Mouse (Mus musculus) testis, adult 2 months (tissue): ENCODE results near the gene 4933434E20Rik. TPM values are rescaled to one million over a fixed set of nuclear protein-coding genes. Genes with fewer than 3 reads are reported as not detected.

ENCODE experiments used
- H3K27ac ChIP-seq: fragments of 200-500 bp; 2 replicates; pipeline ENCODE4 v1.5.1; 2012; ENCODE audit warnings: low read depth, low read length; ENCODE audit not compliant: control insufficient read depth, insufficient read depth
- H3K27me3 ChIP-seq: fragments of 200-500 bp; 2 replicates; pipeline ENCODE4 v1.6.1; 2012; ENCODE audit warnings: mild to moderate bottlenecking, low read length, moderate library complexity; ENCODE audit not compliant: control insufficient read depth, insufficient read depth
- H3K36me3 ChIP-seq: fragments of 200-500 bp; 2 replicates; pipeline ENCODE4 v1.6.1; 2012; ENCODE audit warnings: mild to moderate bottlenecking, low read length; ENCODE audit not compliant: control insufficient read depth, insufficient read depth
- H3K4me1 ChIP-seq: fragments of 200-500 bp; 2 replicates; pipeline ENCODE4 v1.6.1; 2012; ENCODE audit warnings: low read length; ENCODE audit not compliant: control insufficient read depth, insufficient read depth
- H3K4me3 ChIP-seq: fragments of 200-500 bp; 2 replicates; pipeline ENCODE4 v1.5.1; 2012; ENCODE audit warnings: low read depth, mild to moderate bottlenecking, low read length, moderate library complexity, mixed read lengths; ENCODE audit not compliant: control insufficient read depth
- CTCF ChIP-seq: fragments of 200-500 bp; IDR thresholded peaks from 2 replicates; pipeline ENCODE4 v1.5.1; 2012; ENCODE audit warnings: low read depth, mild to moderate bottlenecking, inconsistent platforms, low read length, moderate library complexity; ENCODE audit not compliant: control insufficient read depth, insufficient read depth, insufficient replicate concordance
- POLR2A ChIP-seq: fragments of 200-500 bp; IDR thresholded peaks from 2 replicates; pipeline ENCODE4 v1.6.1; 2012; ENCODE audit warnings: low read depth, mild to moderate bottlenecking, inconsistent platforms, low read length, moderate library complexity; ENCODE audit not compliant: control insufficient read depth
- polyA plus RNA-seq: library from polyadenylated mRNA; depleted of rRNA; stranded (reverse); fragments of >200 nt; gene quantifications from 2 replicates; pipeline ENCODE4 v1.2.3, GENCODE M21; 2012

4933434E20Rik gene
- polyA plus RNA-seq, 1 experiment, result 133 TPM

DNA sequence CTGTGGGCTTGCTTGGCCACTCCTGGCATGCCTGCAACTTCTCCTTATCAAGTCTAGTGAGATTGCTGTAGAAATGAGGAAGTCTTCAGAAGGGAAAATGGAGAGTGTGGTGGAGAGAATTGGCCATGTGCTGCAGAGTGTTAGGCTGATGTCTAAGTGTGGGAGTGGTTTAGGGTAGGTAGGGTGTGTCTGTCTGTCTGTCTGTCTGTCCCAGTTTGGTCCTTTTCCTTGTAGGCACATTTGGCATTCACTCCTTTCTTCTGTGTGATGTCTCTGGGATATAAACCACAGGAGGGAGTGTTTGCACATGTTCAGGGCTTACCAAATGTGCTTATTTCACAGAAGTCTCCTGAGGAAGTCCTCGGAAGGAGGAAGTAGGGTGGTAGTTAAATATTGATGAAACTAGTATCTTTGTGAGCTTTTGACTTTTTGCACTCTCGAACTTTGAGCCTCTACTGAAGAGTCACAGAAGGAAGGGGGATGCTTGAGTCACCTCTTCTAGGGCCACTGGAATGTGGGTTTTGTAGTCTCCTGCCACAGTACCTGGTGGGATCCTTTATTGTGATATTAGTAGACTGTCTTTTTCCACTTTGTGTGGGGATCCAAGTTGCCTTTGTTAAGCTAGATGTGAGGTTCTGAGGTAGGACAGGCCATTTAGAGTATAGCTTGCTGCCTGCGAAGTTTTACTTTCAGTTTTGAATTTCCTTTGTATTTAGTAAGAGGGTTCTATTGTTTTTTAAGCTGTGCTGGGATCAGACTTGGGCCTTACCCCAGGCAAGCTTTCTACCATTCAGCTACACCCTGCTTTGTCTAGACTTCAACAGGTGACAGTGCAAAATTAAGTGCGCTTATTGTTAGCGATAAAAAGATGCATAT lies 30.2 kb downstream of the 4933434E20Rik start:
- H3K27me3 ChIP-seq, result no peaks in the 10 kb centered on the region
- peak overlapping the region; percentile 67 for H3K4me3 ChIP-seq
- H3K4me1 ChIP-seq, result peaks cover 10% of the 10 kb centered on the region
- H3K36me3 ChIP-seq, result no peaks in the 10 kb centered on the region
- peak overlapping the region; percentile 36 for H3K27ac ChIP-seq
- no peak for TF ChIP-seq POLR2A
- no peak for TF ChIP-seq CTCF

DNA sequence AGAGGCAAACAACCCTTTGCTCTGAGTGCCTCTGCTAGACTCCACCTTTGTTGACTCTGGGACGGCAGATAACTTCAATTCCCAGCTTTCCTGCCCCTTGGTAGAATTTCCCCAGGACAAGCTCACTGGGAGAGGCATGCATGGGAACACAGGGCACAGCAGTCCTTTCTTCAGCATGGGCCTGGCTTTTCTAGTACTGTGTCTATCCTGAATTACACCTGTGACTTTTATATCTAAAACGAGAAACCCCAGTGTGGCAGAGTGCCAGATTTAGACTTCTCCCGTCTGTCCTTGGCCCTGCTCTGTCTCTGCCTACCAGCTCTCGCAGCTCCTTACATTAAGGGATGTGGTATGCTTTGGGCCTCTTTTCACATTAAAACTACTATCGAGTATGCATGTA lies 31.6 kb downstream of the 4933434E20Rik start:
- TF ChIP-seq POLR2A (no peak), CTCF (no peak)
- Histone ChIP-seq H3K4me1 (peaks cover 8% of the 10 kb centered on the region), H3K27me3 (no peaks in the 10 kb centered on the region), H3K4me3 (no peak overlapping the region), H3K36me3 (no peaks in the 10 kb centered on the region), H3K27ac (peak overlapping the region; percentile 30; the same call in 1 of the 2 replicates)

DNA sequence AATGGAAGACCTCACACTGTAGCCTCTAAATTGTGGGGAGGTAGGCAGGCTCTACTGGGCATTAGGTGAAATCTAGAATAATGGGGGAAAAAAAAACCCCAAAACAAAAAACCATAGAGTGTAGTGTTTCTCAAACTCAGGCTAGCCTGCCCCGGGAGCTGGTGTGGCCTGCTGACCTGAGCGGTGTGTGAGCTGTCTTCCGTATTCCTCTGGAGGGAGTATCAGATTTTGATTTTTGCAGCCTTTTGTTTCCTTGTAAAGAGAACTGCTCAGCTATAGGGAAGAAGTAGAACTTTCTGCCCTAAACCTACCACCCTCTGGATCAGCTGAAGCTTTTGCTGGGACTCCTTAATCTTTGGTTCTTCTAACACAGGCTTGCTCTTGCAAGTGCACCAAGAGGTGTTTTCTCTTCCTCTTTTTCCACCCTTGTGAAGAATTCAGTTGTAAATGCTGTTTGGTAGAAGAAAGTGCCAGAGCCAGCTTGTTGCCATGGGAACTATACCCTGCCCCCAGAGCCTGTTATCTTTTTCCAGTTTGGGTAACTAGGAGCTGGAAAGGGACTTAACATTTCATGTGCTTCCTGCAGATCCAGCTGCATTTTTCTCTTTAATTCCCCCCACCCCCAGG lies 32.4 kb downstream of the 4933434E20Rik start:
- Histone ChIP-seq H3K4me1 (peaks cover 8% of the 10 kb centered on the region), H3K27me3 (no peaks in the 10 kb centered on the region), H3K4me3 (no peak overlapping the region), H3K27ac (no peak overlapping the region), H3K36me3 (no peaks in the 10 kb centered on the region; the same call in 1 of the 2 replicates)
- TF ChIP-seq POLR2A (no peak), CTCF (no peak)

DNA sequence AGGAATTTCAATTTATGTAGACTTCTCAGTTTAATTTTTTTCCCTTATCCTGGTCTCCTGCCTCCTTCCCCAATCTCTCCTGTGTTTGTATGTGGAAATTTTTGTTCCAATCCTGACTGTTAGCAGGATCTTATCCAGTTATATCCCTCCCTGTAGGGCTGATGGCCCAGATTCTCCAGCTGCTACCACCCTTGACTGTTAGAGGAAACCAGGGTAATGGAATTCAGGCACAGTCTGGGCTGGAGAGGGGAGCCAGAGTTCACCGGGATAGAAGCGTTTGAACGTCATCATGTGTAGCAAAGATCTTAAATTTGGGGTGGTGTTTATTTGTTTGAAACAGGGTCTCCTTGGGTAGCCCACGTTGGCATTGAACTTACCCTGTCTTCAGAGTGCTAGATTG lies 33.4 kb downstream of the 4933434E20Rik start:
- H3K27ac ChIP-seq, result no peak overlapping the region
- no peaks in the 10 kb centered on the region; the same call in 1 of the 2 replicates for H3K36me3 ChIP-seq
- TF ChIP-seq POLR2A, result no peak

DNA sequence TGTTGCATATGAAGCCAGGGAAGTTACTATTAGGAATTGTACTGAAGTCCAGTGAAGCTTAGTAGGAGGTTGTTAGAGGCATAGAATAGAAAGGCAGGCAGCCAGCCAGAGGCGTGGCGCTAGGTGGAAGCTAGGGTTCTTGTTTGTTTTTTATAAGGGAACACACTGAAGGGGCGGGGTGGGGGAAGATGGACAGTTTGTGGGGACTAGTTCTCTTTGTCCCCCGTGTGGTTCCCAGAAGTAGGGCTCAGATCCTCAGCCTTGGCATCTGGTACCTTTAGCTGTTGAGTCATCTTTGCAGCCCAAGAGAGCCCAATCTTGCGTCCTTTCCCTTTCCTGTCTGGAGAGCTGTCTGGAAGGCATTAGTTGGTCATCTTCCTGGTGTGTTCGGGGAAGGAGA lies 33.8 kb downstream of the 4933434E20Rik start:
- H3K36me3 ChIP-seq, result no peaks in the 10 kb centered on the region; the same call in 1 of the 2 replicates
- no peak for TF ChIP-seq POLR2A
- TF ChIP-seq CTCF, result no peak
- no peaks in the 10 kb centered on the region for H3K27me3 ChIP-seq
- no peak overlapping the region for H3K4me3 ChIP-seq
- no peak overlapping the region for H3K27ac ChIP-seq
- peaks cover 8% of the 10 kb centered on the region for H3K4me1 ChIP-seq

More for the DNA sequence above, 33.4 kb downstream of the 4933434E20Rik start:
- Histone ChIP-seq H3K4me3 (no peak overlapping the region), H3K27me3 (no peaks in the 10 kb centered on the region), H3K4me1 (peaks cover 8% of the 10 kb centered on the region)

DNA sequence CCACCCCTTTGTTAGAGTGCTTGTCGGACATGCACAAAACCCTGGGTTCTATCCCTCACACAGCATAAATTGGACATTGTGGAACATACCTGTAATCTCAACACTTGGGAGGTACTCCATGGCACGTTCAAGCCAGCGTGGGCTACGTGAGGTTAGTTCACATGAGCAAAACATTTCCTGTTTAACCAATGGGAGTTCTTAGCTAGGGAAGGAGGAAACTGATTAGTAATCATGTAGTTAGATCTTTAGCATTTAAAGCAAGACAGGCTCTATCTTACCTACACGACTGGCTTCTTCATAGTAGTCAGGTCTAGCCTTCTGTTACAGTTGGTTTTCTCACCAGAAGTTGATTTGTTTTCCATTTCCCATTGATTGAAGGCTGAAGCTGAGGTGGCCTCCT lies 34.6 kb downstream of the 4933434E20Rik start:
- no peaks in the 10 kb centered on the region for H3K27me3 ChIP-seq
- TF ChIP-seq POLR2A, result no peak
- TF ChIP-seq CTCF, result no peak
- peaks cover 8% of the 10 kb centered on the region for H3K4me1 ChIP-seq
- no peak overlapping the region for H3K27ac ChIP-seq
- no peaks in the 10 kb centered on the region; the same call in 1 of the 2 replicates for H3K36me3 ChIP-seq
- H3K4me3 ChIP-seq, result no peak overlapping the region

DNA sequence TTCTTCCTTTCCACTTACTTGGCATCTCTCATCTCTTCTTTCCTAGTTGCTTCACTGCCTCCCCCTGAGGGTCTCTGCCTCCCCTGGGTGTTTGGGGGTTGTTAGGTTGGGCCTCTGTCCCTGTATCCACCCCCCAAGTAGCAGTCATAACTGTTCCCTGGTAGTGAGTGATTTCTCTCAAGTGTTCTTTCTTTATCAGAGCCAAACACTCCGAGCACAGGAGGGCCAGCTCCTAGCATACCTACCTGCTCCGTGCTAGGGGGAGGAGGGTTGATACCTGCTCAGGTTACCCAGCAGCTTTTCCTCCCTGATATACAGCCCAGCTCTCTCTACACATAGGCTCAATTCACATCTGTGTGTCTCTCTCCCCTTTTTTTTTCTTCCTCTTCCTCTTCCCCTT lies 37.2 kb downstream of the 4933434E20Rik start:
- no peak overlapping the region for H3K4me3 ChIP-seq
- H3K27ac ChIP-seq, result no peak overlapping the region
- peaks cover 2% of the 10 kb centered on the region; the same call in 1 of the 2 replicates for H3K4me1 ChIP-seq
- TF ChIP-seq CTCF, result no peak
- TF ChIP-seq POLR2A, result no peak
- no peaks in the 10 kb centered on the region; the same call in 1 of the 2 replicates for H3K36me3 ChIP-seq
- no peaks in the 10 kb centered on the region for H3K27me3 ChIP-seq
